Mouse (Mus musculus) layer of hippocampus, adult 8-10 months (tissue): ENCODE measurements at regions not wholly inside any gene's neighbourhood (a gene's known extent, or its start where the extent isn't known, plus 50 kb on each side); places are given as distances from the start of the nearest gene placed in this dataset.
A peak's percentile ranks its signal among the peaks of the same experiment; 100 is the strongest.

Source experiments
- DNase-seq, 2 experiments: peaks; one replicate each; pipeline ENCODE4 v3.0.0; 2022; ENCODE audit warnings: low spot score in 2 of 2

DNA sequence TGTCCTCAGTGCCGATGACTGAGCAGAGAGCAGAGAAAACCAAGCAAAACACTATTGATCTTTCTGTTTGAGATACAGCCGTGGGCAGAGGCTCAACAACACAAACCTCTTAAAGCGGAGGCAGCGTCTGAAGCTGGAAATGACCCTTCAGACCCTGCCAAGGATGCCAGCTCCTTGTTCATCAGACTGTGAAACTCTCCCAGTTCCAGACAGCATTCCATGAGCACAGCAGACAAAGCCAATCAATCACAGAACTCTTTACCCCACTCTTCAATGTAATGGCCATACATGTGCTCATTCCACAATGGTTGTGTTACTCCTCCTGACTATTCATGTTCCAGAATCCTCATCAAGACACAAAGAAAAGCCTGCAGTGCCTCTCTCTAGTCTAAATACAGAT lies 73.5 kb downstream of the Tmem114 start:
- DNase-seq, result no peak

DNA sequence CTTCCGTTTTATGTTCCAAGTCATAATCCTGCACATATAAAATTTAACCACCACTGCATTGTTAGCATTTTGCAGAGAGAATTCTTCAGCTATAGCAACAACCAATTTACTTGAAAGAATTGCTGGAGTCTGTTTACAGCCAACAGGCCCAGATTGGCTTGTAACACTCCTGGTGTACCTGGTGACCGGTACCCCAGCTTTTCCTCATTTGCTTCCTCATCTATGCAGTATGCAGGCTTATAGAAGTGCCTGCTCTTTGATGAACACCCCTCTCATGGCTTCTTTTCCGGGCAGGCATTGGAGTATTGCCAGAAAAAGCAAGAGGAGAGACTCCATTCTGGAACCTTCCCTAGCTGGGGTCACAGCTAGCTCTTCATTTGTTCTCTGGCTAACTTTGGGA lies 75.8 kb downstream of the Tmem114 start:
- DNase-seq, result no peak

DNA sequence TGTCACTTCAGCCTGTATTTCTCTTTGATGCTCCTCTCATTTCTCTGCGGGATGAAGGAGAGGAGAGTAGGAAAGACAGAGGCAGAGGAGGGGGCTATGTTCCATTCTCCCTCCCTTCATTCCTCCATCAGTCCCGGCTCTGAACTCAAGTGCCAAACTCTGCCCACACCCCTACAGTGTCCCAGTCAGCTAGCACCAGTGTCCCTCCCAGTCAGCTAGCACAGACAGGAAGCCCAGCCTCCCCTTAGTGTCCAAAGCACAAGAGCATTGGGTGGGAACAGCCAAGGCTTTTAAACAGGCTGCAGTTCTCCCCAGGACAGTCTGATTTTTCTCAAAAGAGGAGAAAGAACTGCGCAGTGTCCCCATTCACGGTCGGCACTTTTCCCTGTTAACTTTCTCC lies 76.3 kb downstream of the Tmem114 start:
- DNase-seq, result no peak

DNA sequence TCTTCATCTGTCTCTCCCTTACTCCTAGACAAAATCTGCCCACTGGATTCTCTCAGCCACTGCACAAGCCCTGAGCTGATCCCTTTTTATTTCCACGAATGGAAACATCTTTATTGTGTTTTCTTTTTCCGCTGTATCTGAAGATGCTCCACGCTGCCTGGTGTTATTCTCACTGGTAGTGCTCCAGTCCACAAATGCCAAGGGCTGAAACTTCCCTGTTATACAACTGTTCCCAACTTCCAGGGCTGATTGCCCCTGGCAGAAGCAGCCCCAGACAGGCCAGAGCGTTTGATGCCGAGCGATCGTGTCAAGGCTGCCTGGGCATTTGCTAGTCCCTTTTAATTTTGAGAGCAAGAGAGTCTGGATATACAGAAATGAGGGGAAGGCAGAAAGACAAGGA lies 79.7 kb downstream of the Tmem114 start:
- DNase-seq, result no peak

DNA sequence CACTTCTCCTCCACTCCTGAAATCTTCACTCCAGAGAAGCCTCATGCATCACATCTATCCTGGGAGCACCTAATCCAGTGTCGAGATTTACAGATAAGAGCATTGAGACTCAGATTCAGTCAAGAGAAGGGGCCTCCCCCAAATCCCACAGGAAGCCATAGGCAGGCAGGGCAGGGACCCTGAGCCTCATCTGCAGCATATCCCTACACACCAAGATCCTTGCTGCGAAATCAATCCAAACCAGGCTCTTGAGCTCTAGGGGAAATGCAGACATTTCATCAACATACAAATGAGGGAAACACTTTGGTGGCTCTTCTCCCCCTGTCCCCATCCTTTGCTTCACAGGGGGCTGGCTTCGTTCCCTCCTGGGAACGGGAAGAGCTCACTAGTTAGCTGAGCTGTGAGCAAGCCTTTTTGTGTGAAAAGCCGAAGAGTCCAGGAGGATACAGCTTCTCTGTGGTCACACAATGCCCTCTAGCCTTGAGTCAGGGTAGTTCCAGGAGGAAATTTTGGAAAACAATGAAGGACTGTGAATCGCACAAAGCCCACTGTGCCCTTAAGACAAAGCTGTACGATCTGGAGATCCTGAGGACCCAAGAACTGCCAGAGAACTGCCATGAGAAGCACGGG lies 91.7 kb downstream of the Tmem114 start:
- DNase-seq, result peak; percentile 18 to 44

DNA sequence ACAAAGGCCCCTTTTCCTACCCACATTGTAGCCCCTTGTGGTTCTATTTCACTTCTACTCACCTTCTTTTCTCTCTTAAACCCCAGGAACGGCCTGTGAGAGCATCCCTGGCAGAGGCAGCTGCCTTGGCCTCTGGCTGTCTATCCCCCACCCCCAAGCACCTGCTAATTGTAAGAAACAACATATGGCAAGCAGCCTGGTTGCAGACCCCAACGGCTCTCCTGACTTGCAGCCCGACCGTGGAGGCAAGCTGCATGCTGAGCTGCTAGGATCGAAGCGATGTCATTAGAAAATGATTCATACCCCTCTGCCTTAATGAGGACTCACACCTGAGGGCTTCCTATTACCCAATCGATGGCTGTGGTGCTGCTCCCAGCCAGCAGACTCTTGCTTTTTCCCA lies 112.9 kb downstream of the Tmem114 start:
- no peak for DNase-seq

DNA sequence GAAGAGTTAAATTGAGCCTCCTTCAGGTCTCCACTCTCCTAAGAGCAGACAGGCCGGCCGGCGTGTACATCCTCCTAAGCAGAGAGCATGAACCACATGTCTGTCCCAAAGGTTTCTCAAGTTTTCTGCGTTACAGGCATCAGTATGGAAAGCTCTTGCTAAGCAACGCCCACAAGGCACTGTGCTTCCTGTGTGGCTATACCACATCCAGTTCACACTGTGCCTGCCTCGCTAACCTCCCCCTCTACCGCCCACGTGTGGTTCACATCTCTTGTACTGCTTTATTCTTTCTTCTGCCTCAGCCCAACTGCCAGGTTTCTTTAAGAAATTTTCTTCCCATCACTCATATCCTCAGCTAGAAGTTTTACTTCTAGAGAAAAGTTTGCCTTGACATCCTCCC lies 118.5 kb downstream of the Tmem114 start:
- no peak for DNase-seq
